Mouse (Mus musculus) testis, adult 2 months (tissue): ENCODE measurements around the gene Tshr.

Source experiments
- CTCF ChIP-seq: fragments of 200-500 bp; IDR thresholded peaks from 2 replicates; pipeline ENCODE4 v1.5.1; 2012; ENCODE audit warnings: low read depth, mild to moderate bottlenecking, inconsistent platforms, low read length, moderate library complexity; ENCODE audit not compliant: control insufficient read depth, insufficient read depth, insufficient replicate concordance
- POLR2A ChIP-seq: fragments of 200-500 bp; IDR thresholded peaks from 2 replicates; pipeline ENCODE4 v1.6.1; 2012; ENCODE audit warnings: low read depth, mild to moderate bottlenecking, inconsistent platforms, low read length, moderate library complexity; ENCODE audit not compliant: control insufficient read depth

DNA sequence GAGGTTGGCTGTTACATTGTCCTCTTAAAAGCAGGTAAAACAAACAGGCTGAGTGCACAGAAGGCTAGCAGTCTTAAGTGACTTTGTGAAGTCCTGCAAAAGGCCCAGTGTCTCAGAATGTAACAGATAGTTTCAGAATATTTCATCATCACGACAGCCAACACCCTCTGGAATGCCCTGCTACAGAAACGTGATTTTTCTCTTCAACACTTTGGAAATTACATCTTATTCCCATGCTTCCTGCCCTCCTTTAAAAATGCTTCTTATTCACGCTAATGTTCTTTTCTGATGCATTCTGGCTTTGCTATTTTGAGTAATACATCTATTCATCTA lies 111.8 kb downstream of the Tshr start:
- TF ChIP-seq CTCF (no peak), POLR2A (no peak)
